Comparison of ENCODE assay signal across 8 mouse cellular contexts in genomic region chr4:63307175-63308062, GRCm38 (mm10). TPM values are rescaled to one million over a fixed set of nuclear protein-coding genes. Genes with fewer than 3 reads are reported as not detected.
DNase-seq lines count a peak whose midpoint lies in the region; ATAC-seq and TF ChIP-seq lines count a peak whose summit lies in the region.

No protein-coding gene starts in this region.

- intact Hi-C loops in gastrocnemius, postnatal 14 days (cut with DNase I; ENCODE audit: low total_unique reads): loop anchor here (2.0 kb wide), 1 partner anchor 93 kb away; the partner anchor contains the start of gene Col27a1
- intact Hi-C loops in left cerebral cortex, postnatal 14 days (cut with DNase I): loop anchor here (1.0 to 5.0 kb wide), 3 partner anchors 55 to 126 kb away; no protein-coding TSS in a partner anchor

- H3K27ac ChIP-seq in intestine, postnatal 0 days (ENCODE audit: low read depth, low read length): no peak overlapping the region
- no peak overlapping the region for H3K27ac ChIP-seq in midbrain, embryonic 12.5 days (replicated peaks)

- H3K4me2 ChIP-seq in intestine, postnatal 0 days (replicated peaks; ENCODE audit: low read depth): no peak overlapping the region
- no peak overlapping the region for H3K4me2 ChIP-seq in midbrain, embryonic 12.5 days (replicated peaks)

- peaks cover 11% of the 10 kb centered on the region; the same call in 1 of the 2 replicates for H3K36me3 ChIP-seq in intestine, postnatal 0 days (ENCODE audit: control insufficient read depth, insufficient read depth)
- H3K36me3 ChIP-seq in midbrain, embryonic 12.5 days: no peaks in the 10 kb centered on the region

- DNase-seq in adrenal gland, adult 8-10 months: peak; percentile 73
- DNase-seq in embryo, embryonic 10 days (ENCODE audit: low spot score): peak; percentile 84
- DNase-seq in gastrocnemius, postnatal 14 days: peak; percentile 90
- peak; percentile 90 to 95 for DNase-seq in left cerebral cortex, postnatal 14 days (ENCODE audit: low spot score in 2 of 2)
- DNase-seq in right cerebral cortex, postnatal 4 days: peak; percentile 98
- peak; percentile 75 to 85 for DNase-seq in urinary bladder, postnatal 36 days (ENCODE audit: low spot score in 2 of 2)

- 37% methylated on average over 21 of the region's 21 CpGs for WGBS in intestine, postnatal 0 days
- 36% methylated on average over 21 of the region's 21 CpGs for WGBS in midbrain, embryonic 12.5 days

- H3K4me1 ChIP-seq in intestine, postnatal 0 days (replicated peaks; ENCODE audit: control insufficient read depth, insufficient read depth, low read length): no peaks in the 10 kb centered on the region
- no peaks in the 10 kb centered on the region for H3K4me1 ChIP-seq in midbrain, embryonic 12.5 days

- no peaks in the 10 kb centered on the region for H3K9me3 ChIP-seq in intestine, postnatal 0 days (ENCODE audit: control insufficient read depth)
- H3K9me3 ChIP-seq in midbrain, embryonic 12.5 days: no peaks in the 10 kb centered on the region

- no peaks in the 10 kb centered on the region for H3K27me3 ChIP-seq in intestine, postnatal 0 days (replicated peaks; ENCODE audit: control insufficient read depth, insufficient read depth, low read length)
- 0 out of 2 replicates have a peak, but pooled peaks cover 5% of the 10 kb centered on the region for H3K27me3 ChIP-seq in midbrain, embryonic 12.5 days

- peak; percentile 94 for TF ChIP-seq CTCF in intestine, postnatal 0 days (IDR thresholded peaks at IDR 0.05; ENCODE audit: low read depth)

- H3K9ac ChIP-seq in intestine, postnatal 0 days (ENCODE audit: low read depth, low read length): no peak overlapping the region
- no peak overlapping the region for H3K9ac ChIP-seq in midbrain, embryonic 12.5 days (replicated peaks)

- H3K4me3 ChIP-seq in intestine, postnatal 0 days (ENCODE audit: low read depth, low read length): no peak overlapping the region
- no peak overlapping the region for H3K4me3 ChIP-seq in midbrain, embryonic 12.5 days

- peak; percentile 67 for ATAC-seq in intestine, postnatal 0 days
- peak; percentile 74 for ATAC-seq in midbrain, embryonic 12.5 days (ENCODE audit: low FRiP score, low read depth)

RNA-seq across cellular contexts. Expression of gene Orm1, which starts 36.9 kb away (rescaled TPM):
- total RNA-seq in adrenal gland, adult 8-10 months (2022): 10 to 100 TPM; 18.5 to 49.4 (median 27.4) TPM
- not detected for total RNA-seq in gastrocnemius, postnatal 14 days (2021)
- not detected in 2 replicates for polyA plus RNA-seq in intestine, postnatal 0 days (2015; fragmentation: Nextera tagmentation; extraction: Ambion mirVana)
- not detected for total RNA-seq in left cerebral cortex, postnatal 14 days (2021)
- not detected in 2 replicates for polyA plus RNA-seq in midbrain, embryonic 12.5 days (2016; fragmentation: Nextera tagmentation; extraction: Ambion mirVana)

RNA-seq across cellular contexts. Expression of gene Orm3, which starts 48.5 kb away (rescaled TPM):
- total RNA-seq in adrenal gland, adult 8-10 months (2022): 10 to 100 TPM in 1 of 4 experiments, 1 to 10 TPM in 3; 6.4 to 14.0 (median 8.7) TPM
- total RNA-seq in gastrocnemius, postnatal 14 days (2021): not detected
- not detected in 2 replicates for polyA plus RNA-seq in intestine, postnatal 0 days (2015; fragmentation: Nextera tagmentation; extraction: Ambion mirVana)
- not detected for total RNA-seq in left cerebral cortex, postnatal 14 days (2021)
- not detected in 2 replicates for polyA plus RNA-seq in midbrain, embryonic 12.5 days (2016; fragmentation: Nextera tagmentation; extraction: Ambion mirVana)

RNA-seq across cellular contexts. Expression of gene Orm2, which starts 54.8 kb away (rescaled TPM):
- 1 to 10 TPM in 3 of 4 experiments, under 1 TPM in 1; 0.74 to 4.3 (median 2.8) TPM for total RNA-seq in adrenal gland, adult 8-10 months (2022)
- not detected for total RNA-seq in gastrocnemius, postnatal 14 days (2021)
- polyA plus RNA-seq in intestine, postnatal 0 days (2015; fragmentation: Nextera tagmentation; extraction: Ambion mirVana): not detected in 2 replicates
- total RNA-seq in left cerebral cortex, postnatal 14 days (2021): not detected
- not detected in 2 replicates for polyA plus RNA-seq in midbrain, embryonic 12.5 days (2016; fragmentation: Nextera tagmentation; extraction: Ambion mirVana)

Comparison
In these comparisons a context has a peak if more than half of its experiments do, and no peak if none do; other contexts are left out.
1. RNA of gene Orm1, which starts 36.9 kb away (total RNA-seq): 18.5 to 49.4 TPM in adrenal gland, adult 8-10 months; not detected in gastrocnemius, postnatal 14 days and not detected in left cerebral cortex, postnatal 14 days; every median in the first group is over 10 times any median in the second.
2. RNA of gene Orm3, which starts 48.5 kb away (total RNA-seq): 6.4 to 14.0 TPM in adrenal gland, adult 8-10 months; not detected in gastrocnemius, postnatal 14 days and not detected in left cerebral cortex, postnatal 14 days; every median in the first group is over 4 times any median in the second.
3. Peak in every context shown above with its lines, with median percentiles within 50 percentile points of each other: DNase-seq.